Mouse (Mus musculus) frontal cortex, postnatal 25 days (tissue): ENCODE data around the gene Bcl2l14.

Experiments
- DNase-seq, 2 experiments: peaks; one replicate each; pipeline ENCODE4 v3.0.0; 2022; ENCODE audit warnings: low spot score in 2 of 2

Gene Bcl2l14

GRCm38 (mm10) chr6:134396018-134396417 lies at the start of gene Bcl2l14:
Gene Bcl2l14, plus strand, starts transcription at chr6:134396318.
- no peak for DNase-seq

GRCm38 (mm10) chr6:134348526-134349067 lies 47.5 kb upstream of the Bcl2l14 start:
- DNase-seq: no peak

GRCm38 (mm10) chr6:134352881-134353280 lies 43.2 kb upstream of the Bcl2l14 start:
- DNase-seq: no peak

- DNase-seq: no peak
Observed at GRCm38 (mm10) chr6:134353751-134354150, 42.4 kb upstream of the Bcl2l14 start.

- DNase-seq: no peak
Observed at GRCm38 (mm10) chr6:134357570-134357969, 38.5 kb upstream of the Bcl2l14 start.

- DNase-seq: no peak
Observed at GRCm38 (mm10) chr6:134360079-134360478, 36.0 kb upstream of the Bcl2l14 start.

GRCm38 (mm10) chr6:134364644-134365043 lies 31.5 kb upstream of the Bcl2l14 start:
- no peak for DNase-seq

- DNase-seq: no peak
Observed at GRCm38 (mm10) chr6:134365952-134366351, 30.2 kb upstream of the Bcl2l14 start.

- no peak for DNase-seq
Observed at GRCm38 (mm10) chr6:134366366-134367351, 29.5 kb upstream of the Bcl2l14 start.

- DNase-seq: no peak
Observed at GRCm38 (mm10) chr6:134367366-134368281, 28.5 kb upstream of the Bcl2l14 start.

GRCm38 (mm10) chr6:134372946-134373345 lies 23.2 kb upstream of the Bcl2l14 start:
- DNase-seq: peak in 1 of 2 experiments; percentile 21

GRCm38 (mm10) chr6:134377201-134377600 lies 18.9 kb upstream of the Bcl2l14 start:
- no peak for DNase-seq

- no peak for DNase-seq
Observed at GRCm38 (mm10) chr6:134377856-134378255, 18.3 kb upstream of the Bcl2l14 start.

- no peak for DNase-seq
Observed at GRCm38 (mm10) chr6:134381462-134381861, 14.7 kb upstream of the Bcl2l14 start.

- no peak for DNase-seq
Observed at GRCm38 (mm10) chr6:134385931-134386330, 10.2 kb upstream of the Bcl2l14 start.

GRCm38 (mm10) chr6:134387396-134387795 lies 8.7 kb upstream of the Bcl2l14 start:
- DNase-seq: no peak

- DNase-seq: no peak
Observed at GRCm38 (mm10) chr6:134388424-134389110, 7.6 kb upstream of the Bcl2l14 start.

- DNase-seq: peak; percentile 81 to 86
Observed at GRCm38 (mm10) chr6:134389248-134389891, 6.7 kb upstream of the Bcl2l14 start.

GRCm38 (mm10) chr6:134389917-134390316 lies 6.2 kb upstream of the Bcl2l14 start:
- DNase-seq: no peak

- DNase-seq: no peak
Observed at GRCm38 (mm10) chr6:134390837-134391236, 5.3 kb upstream of the Bcl2l14 start.
